Mouse (Mus musculus) MEL (cell line): ENCODE results near the gene Ddit4.

Source experiments
- BHLHE40 ChIP-seq: IDR thresholded peaks from 2 replicates; pipeline ENCODE4 v1.6.1; 2012; ENCODE audit warnings: low read depth, mild to moderate bottlenecking, inconsistent platforms, low read length, improper control_type of control experiment, borderline replicate concordance
- CTCF ChIP-seq, 3 experiments: IDR thresholded peaks in 2 of 3; conservative IDR thresholded peaks in 1 of 3; 2 replicates each; pipeline ENCODE4 v1.5.1; 2011 to 2012; ENCODE audit warnings: low read length in 3 of 3, low read depth in 2 of 3, mild to moderate bottlenecking in 2 of 3, improper control_type of control experiment in 1 of 3, inconsistent platforms in 1 of 3, mixed read lengths in 1 of 3, moderate library complexity in 1 of 3; ENCODE audit not compliant: control insufficient read depth in 1 of 3, insufficient read depth in 1 of 3, poor library complexity in 1 of 3, severe bottlenecking in 1 of 3
- ELF1 ChIP-seq: IDR thresholded peaks from 2 replicates; pipeline ENCODE4 v1.6.1; 2014; ENCODE audit warnings: low read depth, mild to moderate bottlenecking, inconsistent platforms, low read length, improper control_type of control experiment, moderate library complexity
- EP300 ChIP-seq, 2 experiments: IDR thresholded peaks; 2 replicates each; pipeline ENCODE4 v1.6.1; 2011; ENCODE audit warnings: improper control_type of control experiment in 2 of 2, low read length in 2 of 2, low read depth in 1 of 2, mild to moderate bottlenecking in 1 of 2
- GATA1 ChIP-seq: IDR thresholded peaks from 2 replicates; pipeline ENCODE4 v1.6.1; 2011; ENCODE audit warnings: low read depth, low read length, improper control_type of control experiment
- MAZ ChIP-seq: IDR thresholded peaks from 2 replicates; pipeline ENCODE4 v1.6.1; 2012; ENCODE audit warnings: low read depth, mild to moderate bottlenecking, inconsistent platforms, low read length, improper control_type of control experiment
- NRF1 ChIP-seq: IDR thresholded peaks from 2 replicates; pipeline ENCODE4 v1.6.1; 2014; ENCODE audit warnings: low read depth, mild to moderate bottlenecking, inconsistent platforms, low read length, improper control_type of control experiment, moderate library complexity; ENCODE audit not compliant: poor library complexity, insufficient read depth, severe bottlenecking
- POLR2A ChIP-seq, 2 experiments: IDR thresholded peaks; 2 replicates each; pipeline ENCODE4 v1.6.1; 2011 to 2012; ENCODE audit warnings: low read length in 2 of 2, mild to moderate bottlenecking in 2 of 2, control low read depth in 1 of 2, improper control_type of control experiment in 1 of 2, low read depth in 1 of 2, moderate library complexity in 1 of 2; ENCODE audit not compliant: control insufficient read depth in 1 of 2, insufficient read depth in 1 of 2, poor library complexity in 1 of 2
- POLR2AphosphoS2 ChIP-seq: IDR thresholded peaks from 2 replicates; pipeline ENCODE4 v1.6.1; 2011; ENCODE audit warnings: low read length, improper control_type of control experiment
- RCOR1 ChIP-seq: IDR thresholded peaks from 2 replicates; pipeline ENCODE4 v1.6.1; 2012; ENCODE audit warnings: low read depth, mild to moderate bottlenecking, inconsistent platforms, low read length, improper control_type of control experiment
- USF1 ChIP-seq: IDR thresholded peaks from 2 replicates; pipeline ENCODE4 v1.6.1; 2014; ENCODE audit warnings: low read depth, mild to moderate bottlenecking, inconsistent platforms, low read length, improper control_type of control experiment, moderate library complexity
- ZKSCAN1 ChIP-seq: IDR thresholded peaks from 2 replicates; pipeline ENCODE4 v1.6.1; 2012; ENCODE audit warnings: low read depth, mild to moderate bottlenecking, inconsistent platforms, low read length, improper control_type of control experiment, moderate library complexity

- TF ChIP-seq BHLHE40 (no peak), GATA1 (no peak), ELF1 (no peak), USF1 (no peak), ZKSCAN1 (no peak), NRF1 (no peak), MAZ (no peak), POLR2AphosphoS2 (no peak), RCOR1 (no peak), CTCF (IDR thresholded peaks at IDR 0.05 in 2 of 3, conservative IDR thresholded peaks at IDR 0.05 in 1 of 3; ENCODE audit: control insufficient read depth in 1 of 3, insufficient read depth in 1 of 3, low read depth in 2 of 3, low read length in 3 of 3, poor library complexity in 1 of 3, severe bottlenecking in 1 of 3) (no peak), EP300 (IDR thresholded peaks at IDR 0.05; ENCODE audit: low read depth in 1 of 2, low read length in 2 of 2) (no peak), POLR2A (IDR thresholded peaks at IDR 0.05; ENCODE audit: control insufficient read depth in 1 of 2, insufficient read depth in 1 of 2, low read depth in 1 of 2, low read length in 2 of 2, poor library complexity in 1 of 2) (no peak)
Observed at GRCm38 (mm10) chr10:59903170-59903569, 48.5 kb downstream of the Ddit4 start.
